In the genomic region with DNA sequence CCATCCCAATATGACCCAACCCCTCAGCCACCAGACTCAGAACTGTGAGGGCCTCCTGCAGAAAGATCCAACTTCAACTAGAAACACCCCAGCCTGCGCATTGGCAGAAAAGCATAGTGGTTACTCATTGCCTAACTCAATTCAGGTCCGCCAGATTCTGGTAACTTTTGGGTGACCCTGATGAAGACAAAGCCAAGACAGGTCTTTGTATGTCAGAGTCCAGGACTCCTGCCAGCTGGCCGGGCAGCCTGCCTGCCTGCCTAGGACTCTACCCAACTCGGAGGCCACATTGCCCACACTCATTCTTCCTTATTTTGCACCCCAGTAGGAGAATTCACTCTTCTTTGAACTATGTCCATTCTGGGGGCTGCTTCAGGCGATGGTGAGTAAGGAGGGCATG, we compare ENCODE assay signal across 9 mouse cellular contexts. TPM values are rescaled to one million over a fixed set of nuclear protein-coding genes. Genes with fewer than 3 reads are reported as not detected.
DNase-seq lines count a peak whose midpoint lies in the region; ATAC-seq and TF ChIP-seq lines count a peak whose summit lies in the region.
"Had no signal": no experiment of that assay in that cellular context is flagged by ENCODE, and none has a peak within 500 bp of the region (broad histone marks: within the 10 kb centered on the region; RNA-seq: fewer than 3 reads in every experiment).

A gene (plus strand): TSS at position 178 of the 400 bp plus-strand sequence.

- TF ChIP-seq CTCF in left cerebral cortex, adult 2 months (IDR thresholded peaks at IDR 0.05): no peak

- H3K9me3 ChIP-seq in embryonic facial prominence, embryonic 12.5 days: no peaks in the 10 kb centered on the region
- no peaks in the 10 kb centered on the region for H3K9me3 ChIP-seq in kidney, embryonic 15.5 days (replicated peaks)
- H3K9me3 ChIP-seq in midbrain, embryonic 16.5 days (replicated peaks; ENCODE audit: control insufficient read depth, low read length, poor library complexity, severe bottlenecking): no peaks in the 10 kb centered on the region

- DNase-seq in heart, adult 11 months: peak; percentile 83
- no peak for DNase-seq in heart, adult 9 months (ENCODE audit: low spot score in 2 of 2)
- DNase-seq in frontal cortex, postnatal 10 days (ENCODE audit: low spot score in 2 of 2): no peak
- no peak for DNase-seq in left cerebral cortex, adult 2 months (ENCODE audit: extremely low spot score in 1 of 2, low spot score in 2 of 2)
- DNase-seq: cerebellum, postnatal 25 days had no signal

- intact Hi-C loops in left cerebral cortex, adult 2 months (cut with DNase I): loop anchor here (5.0 kb wide), 1 partner anchor 69 kb away; a partner anchor contains a TSS

- no peak within 1 kb of the TSS for H3K27ac ChIP-seq in embryonic facial prominence, embryonic 12.5 days
- H3K27ac ChIP-seq in kidney, embryonic 15.5 days: peak within 1 kb of the TSS; percentile 85
- no peak within 1 kb of the TSS for H3K27ac ChIP-seq in midbrain, embryonic 16.5 days (ENCODE audit: low read length)
- no peak within 1 kb of the TSS for H3K27ac ChIP-seq in left cerebral cortex, adult 2 months

- 2% methylated on average over 5 of the region's 5 CpGs for WGBS in embryonic facial prominence, embryonic 12.5 days
- WGBS in kidney, embryonic 15.5 days: 46% methylated on average over 5 of the region's 5 CpGs
- 4% methylated on average over 5 of the region's 5 CpGs for WGBS in midbrain, embryonic 16.5 days

- H3K9ac ChIP-seq in embryonic facial prominence, embryonic 12.5 days: no peak within 1 kb of the TSS; the same call in 1 of the 2 replicates
- peak within 1 kb of the TSS; percentile 42 for H3K9ac ChIP-seq in kidney, embryonic 15.5 days
- no peak within 1 kb of the TSS for H3K9ac ChIP-seq in midbrain, embryonic 16.5 days (ENCODE audit: low read depth, low read length)

- no peaks in the 10 kb centered on the region for H3K4me1 ChIP-seq in embryonic facial prominence, embryonic 12.5 days
- H3K4me1 ChIP-seq in kidney, embryonic 15.5 days: peaks cover 89% of the 10 kb centered on the region
- H3K4me1 ChIP-seq in midbrain, embryonic 16.5 days (ENCODE audit: control insufficient read depth, insufficient read depth, low read length): no peaks in the 10 kb centered on the region; the same call in 1 of the 2 replicates

- H3K36me3 ChIP-seq in embryonic facial prominence, embryonic 12.5 days: no peaks in the 10 kb centered on the region
- H3K36me3 ChIP-seq in kidney, embryonic 15.5 days: peaks cover 34% of the 10 kb centered on the region
- H3K36me3 ChIP-seq in midbrain, embryonic 16.5 days (ENCODE audit: control insufficient read depth, insufficient read depth, low read length): no peaks in the 10 kb centered on the region

- H3K4me2 ChIP-seq in embryonic facial prominence, embryonic 12.5 days (replicated peaks): peak within 1 kb of the TSS; percentile 40
- peak within 1 kb of the TSS; percentile 65 for H3K4me2 ChIP-seq in kidney, embryonic 15.5 days
- peak within 1 kb of the TSS; percentile 18 for H3K4me2 ChIP-seq in midbrain, embryonic 16.5 days (ENCODE audit: low read length)

- H3K27me3 ChIP-seq in embryonic facial prominence, embryonic 12.5 days: peaks cover 94% of the 10 kb centered on the region
- no peaks in the 10 kb centered on the region for H3K27me3 ChIP-seq in kidney, embryonic 15.5 days
- peaks cover 90% of the 10 kb centered on the region for H3K27me3 ChIP-seq in midbrain, embryonic 16.5 days (ENCODE audit: control insufficient read depth, insufficient read depth, low read depth, low read length)

- ATAC-seq in embryonic facial prominence, embryonic 12.5 days (ENCODE audit: insufficient number of reproducible peaks, insufficient read depth, low FRiP score, low TSS enrichment): no peak
- no peak for ATAC-seq in kidney, embryonic 15.5 days (replicated peaks; ENCODE audit: low FRiP score)
- ATAC-seq in midbrain, embryonic 16.5 days: no peak
- no peak for ATAC-seq in erythroid progenitor cell, adult 5-6 weeks (replicated peaks; ENCODE audit: low FRiP score, poor library complexity, severe bottlenecking)

- peak within 1 kb of the TSS; percentile 20 for H3K4me3 ChIP-seq in embryonic facial prominence, embryonic 12.5 days
- peak within 1 kb of the TSS; percentile 40 for H3K4me3 ChIP-seq in kidney, embryonic 15.5 days (replicated peaks)
- H3K4me3 ChIP-seq in midbrain, embryonic 16.5 days (ENCODE audit: low read depth, low read length): 0 out of 2 replicates have a peak within 1 kb of the TSS, but pooled peaks have one; percentile 3
- no peak within 1 kb of the TSS for H3K4me3 ChIP-seq in left cerebral cortex, adult 2 months

RNA-seq across cellular contexts. Expression of the gene that starts here (rescaled TPM):
- polyA plus RNA-seq in embryonic facial prominence, embryonic 12.5 days (2016; fragmentation: Nextera tagmentation; extraction: Ambion mirVana): 0.13 TPM in 1 of 2 replicates, not detected in the other
- polyA plus RNA-seq in kidney, embryonic 15.5 days (2015; fragmentation: Nextera tagmentation; extraction: Ambion mirVana): 1.7 and 2.3 TPM in 2 replicates
- polyA plus RNA-seq in midbrain, embryonic 16.5 days (2015; fragmentation: Nextera tagmentation; extraction: Ambion mirVana): not detected in 2 replicates
- total RNA-seq in erythroid progenitor cell, adult 5-6 weeks (2015; ENCODE audit: low replicate concordance): not detected in 2 replicates
- total RNA-seq in erythroid progenitor cell, adult 5-6 weeks (2017; ENCODE audit: low replicate concordance): not detected in 2 replicates
- total RNA-seq in left cerebral cortex, adult 2 months (2021): not detected
